Mouse (Mus musculus): ENCODE results near the gene Selenon.

DNA sequence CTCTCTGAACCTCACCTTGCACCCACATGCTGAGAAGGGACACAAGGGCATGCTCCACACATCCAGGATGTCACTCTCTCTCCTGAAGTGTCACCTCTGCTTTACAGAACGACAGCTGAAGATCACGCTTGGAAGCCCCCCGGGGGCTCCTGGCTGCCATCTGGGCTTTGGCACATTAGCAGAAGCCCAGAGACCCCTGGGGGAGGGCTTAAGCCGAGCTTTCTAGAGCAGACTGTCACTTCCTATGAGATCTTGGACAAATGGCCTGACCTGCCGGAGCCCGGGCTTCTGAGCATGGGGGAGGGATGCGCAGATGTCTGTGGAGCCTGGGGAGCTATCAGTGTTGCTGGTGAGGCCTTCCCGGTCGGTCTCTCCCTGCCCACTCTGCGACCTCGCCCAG is 23.5 kb upstream of the Selenon start:
- no peak for TF ChIP-seq CTCF (IDR thresholded peaks at IDR 0.05; ENCODE audit: low read depth, low read length)
- TF ChIP-seq POLR2A (IDR thresholded peaks at IDR 0.05; ENCODE audit: borderline replicate concordance, low read depth, low read length): no peak
